Mouse (Mus musculus): ENCODE results near the gene Tgif2.
"Not testable (repeated sequence)": the region's sequence is repeated elsewhere in the genome, so short reads cannot be mapped to it uniquely, and the experiment has no call there.

Tgif2 gene

DNA sequence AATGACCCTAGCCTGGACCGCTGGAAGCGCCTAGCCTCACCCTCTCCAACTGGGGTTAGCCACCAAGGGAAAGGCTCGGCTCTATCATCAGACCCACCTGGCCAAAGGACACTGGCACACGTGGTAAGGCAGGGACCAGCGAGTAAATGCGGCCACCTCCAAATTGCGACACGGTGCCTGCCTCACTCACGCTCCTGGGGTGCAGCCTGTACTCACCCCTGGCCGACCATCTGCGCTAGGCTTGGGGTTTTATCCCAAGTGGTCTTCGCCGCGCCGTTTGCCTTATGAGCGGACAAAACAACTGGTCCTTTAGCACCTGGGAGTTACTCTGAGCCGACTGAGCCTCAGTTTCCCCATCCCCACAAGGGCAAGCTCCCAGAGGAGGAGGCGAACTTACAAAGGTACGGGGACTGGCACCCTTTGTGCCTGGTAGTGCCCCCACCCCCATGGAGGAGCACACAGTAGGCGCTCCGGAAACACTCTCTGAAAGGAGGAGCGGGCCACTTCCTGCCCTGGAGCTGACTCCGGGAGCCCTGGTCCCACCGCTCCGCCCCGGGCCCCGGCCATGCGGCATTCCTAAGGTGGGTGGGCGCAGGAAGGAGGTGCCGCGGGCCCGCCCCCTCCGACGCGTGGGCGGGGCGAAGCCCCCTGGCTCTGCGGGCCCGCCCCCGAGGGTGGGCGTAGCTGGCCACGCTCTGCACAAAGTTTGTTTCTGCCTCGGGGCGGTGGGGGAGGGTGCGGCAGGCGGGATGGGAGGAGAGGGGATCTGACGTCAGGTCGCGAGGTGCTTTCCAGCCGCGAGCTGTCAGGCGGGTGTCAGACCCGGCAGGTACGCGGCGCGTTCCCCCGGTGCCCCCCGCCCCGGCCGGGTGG is at the start of gene Tgif2:
TSS of gene Tgif2 (plus strand) at position 689 of the 873 bp plus-strand sequence.
- in situ Hi-C loops (cut with MseI, MboI), result no loop called here

DNA sequence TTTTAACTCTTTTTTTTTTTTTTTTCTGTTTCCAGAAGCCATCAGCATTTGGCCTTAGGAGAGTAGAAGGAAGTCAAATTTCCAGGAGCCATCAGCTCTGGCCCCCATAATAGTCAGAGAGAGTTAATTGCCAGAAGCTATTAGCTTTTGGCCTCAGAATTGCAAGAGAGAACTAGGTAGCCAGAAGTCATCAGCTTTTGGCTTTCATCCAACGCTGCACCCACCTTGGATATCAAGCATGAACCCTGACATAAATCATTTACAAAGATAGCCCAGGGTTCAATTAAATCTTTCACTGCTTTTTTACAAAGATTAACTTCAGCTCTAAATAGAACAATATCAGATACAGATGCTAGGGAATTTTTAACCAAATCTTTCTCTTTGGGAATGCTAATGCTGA is 41.3 kb upstream of the Tgif2 start:
- in situ Hi-C loops (cut with MseI, MboI), result no loop called here

DNA sequence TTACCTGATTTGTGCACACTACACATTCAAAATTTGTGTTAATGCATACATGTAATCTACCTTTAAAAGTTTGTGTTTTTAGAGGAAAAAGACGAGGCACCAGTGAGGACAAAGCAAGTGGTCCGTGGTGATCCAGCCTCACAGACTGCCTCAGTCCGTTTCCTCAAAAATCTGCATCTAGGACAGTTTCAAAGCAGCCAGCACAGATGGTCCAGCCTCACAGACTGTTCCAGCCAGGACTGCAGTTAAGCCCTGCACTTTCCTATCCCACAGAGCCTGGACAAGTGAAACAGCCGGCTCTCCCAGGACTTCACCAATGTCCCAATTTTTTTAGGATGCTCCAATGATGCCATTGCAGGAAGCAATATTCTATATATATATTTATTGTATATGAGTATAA is 38.8 kb upstream of the Tgif2 start:
- in situ Hi-C loops (cut with MseI, MboI), result no loop called here

GRCm38 (mm10) chr2:156802116-156802515 is 37.7 kb upstream of the Tgif2 start:
- in situ Hi-C loops (cut with MseI, MboI), result not testable (repeated sequence)

DNA sequence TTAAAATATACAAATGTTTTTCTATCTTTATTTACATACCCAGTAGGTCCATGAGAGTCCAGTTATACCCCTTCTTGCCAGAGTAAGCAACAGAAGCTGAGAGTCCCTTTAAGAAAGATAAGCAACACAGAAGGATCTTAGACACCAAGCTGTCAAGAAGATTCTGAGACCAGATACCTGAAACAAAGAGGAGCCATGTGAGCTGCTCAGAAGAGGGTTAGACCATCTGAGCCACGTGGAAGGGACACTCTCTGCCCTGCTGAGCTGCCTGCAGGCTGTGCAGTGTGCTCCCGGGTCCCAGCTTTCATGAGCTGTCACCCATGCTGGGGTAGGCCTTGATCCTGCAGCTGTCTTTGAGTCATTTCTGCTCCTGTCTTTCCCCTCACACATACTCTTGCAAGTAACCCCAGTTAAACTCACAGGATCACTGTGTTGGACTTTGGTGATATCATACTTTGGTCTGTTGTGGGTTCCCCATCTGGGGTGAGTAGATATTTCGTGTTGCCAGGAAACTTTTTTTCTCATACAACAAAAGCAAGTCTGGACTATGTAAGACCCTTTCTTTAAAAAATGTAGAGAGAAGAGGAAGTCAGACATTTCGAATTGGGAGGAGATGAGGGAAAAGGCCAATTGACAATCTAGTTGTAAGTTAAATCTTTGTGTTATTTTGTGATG is 36.0 kb upstream of the Tgif2 start:
- in situ Hi-C loops (cut with MseI, MboI), result no loop called here

GRCm38 (mm10) chr2:156804589-156804988 is 35.2 kb upstream of the Tgif2 start:
- in situ Hi-C loops (cut with MseI, MboI), result no loop called here

DNA sequence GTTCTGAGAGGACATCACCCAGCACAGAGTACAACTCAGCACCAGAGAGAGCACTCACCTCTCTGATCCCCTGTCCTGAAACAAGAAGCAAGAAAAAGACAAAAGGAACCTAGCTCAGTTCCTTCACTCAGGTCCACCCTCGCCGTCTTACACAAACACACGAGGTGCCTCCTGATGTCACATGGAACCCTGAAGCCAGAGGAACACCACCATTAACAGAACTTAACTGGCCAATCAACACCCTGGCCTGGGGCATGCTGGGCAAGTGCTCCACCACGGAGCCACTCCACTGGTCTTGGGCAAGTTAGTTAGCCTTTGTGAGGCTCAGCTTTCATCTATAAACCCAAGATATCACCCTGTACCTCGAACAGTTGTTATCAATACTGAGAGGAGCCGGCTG is 32.9 kb upstream of the Tgif2 start:
- in situ Hi-C loops (cut with MseI, MboI), result no loop called here

DNA sequence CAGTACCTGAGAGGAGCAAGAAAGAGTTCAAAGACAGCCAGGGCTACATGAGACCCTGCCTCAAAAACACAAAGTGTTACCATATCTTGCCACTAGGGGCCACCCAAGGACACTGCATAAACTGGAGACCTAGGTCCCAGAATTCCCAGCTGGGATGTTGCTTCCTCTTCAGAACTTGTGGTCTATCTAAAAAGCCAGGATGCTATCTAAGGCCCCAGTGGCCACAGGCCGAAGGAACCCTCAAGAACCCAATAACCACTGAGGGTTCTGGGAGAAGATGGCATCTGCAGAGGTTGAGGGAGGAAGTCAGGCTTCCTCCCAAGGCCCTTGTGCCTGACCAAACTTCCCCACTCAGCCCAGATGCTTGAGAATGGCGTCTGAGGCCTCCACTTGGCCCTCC is 30.2 kb upstream of the Tgif2 start:
- in situ Hi-C loops (cut with MseI, MboI), result no loop called here

DNA sequence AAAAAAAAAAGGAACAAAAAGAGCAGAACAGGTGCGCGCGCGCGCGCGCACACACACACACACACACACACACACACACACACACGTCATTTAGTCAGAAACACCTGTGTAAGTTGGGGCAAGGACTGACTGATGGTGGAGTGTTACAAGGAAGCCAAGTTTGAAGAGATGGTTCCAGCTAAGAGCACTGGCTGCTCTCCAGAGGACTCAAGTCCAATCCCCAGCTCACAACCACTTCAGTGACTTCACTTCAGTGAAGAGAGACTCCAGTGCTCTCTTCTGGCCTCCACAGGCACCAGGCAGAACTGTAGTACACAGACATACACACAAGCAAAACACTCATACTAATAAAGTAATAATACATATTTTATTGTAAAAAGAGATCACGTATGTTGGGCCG is 29.1 kb upstream of the Tgif2 start:
- in situ Hi-C loops (cut with MseI, MboI), result no loop called here

DNA sequence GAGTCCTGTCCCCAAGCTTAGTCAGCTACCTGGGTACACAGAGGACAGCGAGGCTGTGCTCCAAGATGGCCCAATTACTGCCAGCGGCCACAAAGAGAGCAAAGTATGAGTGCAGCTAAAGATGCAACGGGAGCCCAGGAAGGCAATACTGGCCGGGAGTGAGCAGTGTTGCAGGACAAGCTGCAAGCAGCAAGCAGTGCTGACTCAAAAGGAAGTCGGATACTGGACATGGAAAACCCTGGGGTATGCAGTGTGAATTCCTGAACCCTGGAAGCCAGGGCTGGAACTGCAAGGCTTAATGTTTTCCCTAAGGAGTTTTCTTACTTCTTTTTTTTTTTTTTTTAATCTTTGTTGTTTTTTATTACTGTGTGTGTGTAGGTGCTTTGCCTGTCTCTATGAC is 28.3 kb upstream of the Tgif2 start:
- in situ Hi-C loops (cut with MseI, MboI), result no loop called here

- in situ Hi-C loops (cut with MseI, MboI), result no loop called here
These were observed 25.4 kb upstream of the Tgif2 start for GRCm38 (mm10) chr2:156814344-156814801.

DNA sequence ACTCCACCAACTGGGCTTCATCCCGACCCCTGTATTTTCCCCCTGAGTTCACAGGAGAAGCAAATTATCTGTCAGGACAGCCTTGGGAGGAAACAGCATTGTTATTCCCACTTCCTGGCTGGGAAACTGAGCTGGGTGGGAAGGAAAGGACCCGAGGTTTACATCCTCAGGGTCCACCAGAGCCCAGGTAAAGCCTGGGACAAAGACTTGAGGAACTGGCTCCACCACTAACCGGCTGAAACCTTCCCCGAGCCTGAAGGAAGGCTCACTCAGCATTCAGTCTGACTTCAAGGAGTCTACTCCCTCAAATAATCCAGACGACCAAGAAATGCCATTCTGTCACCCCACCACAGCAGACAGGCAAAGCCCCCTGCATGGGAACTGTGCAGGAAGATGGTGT is 24.9 kb upstream of the Tgif2 start:
- in situ Hi-C loops (cut with MseI, MboI), result no loop called here

GRCm38 (mm10) chr2:156815412-156815811 is 24.4 kb upstream of the Tgif2 start:
- in situ Hi-C loops (cut with MseI, MboI), result no loop called here

DNA sequence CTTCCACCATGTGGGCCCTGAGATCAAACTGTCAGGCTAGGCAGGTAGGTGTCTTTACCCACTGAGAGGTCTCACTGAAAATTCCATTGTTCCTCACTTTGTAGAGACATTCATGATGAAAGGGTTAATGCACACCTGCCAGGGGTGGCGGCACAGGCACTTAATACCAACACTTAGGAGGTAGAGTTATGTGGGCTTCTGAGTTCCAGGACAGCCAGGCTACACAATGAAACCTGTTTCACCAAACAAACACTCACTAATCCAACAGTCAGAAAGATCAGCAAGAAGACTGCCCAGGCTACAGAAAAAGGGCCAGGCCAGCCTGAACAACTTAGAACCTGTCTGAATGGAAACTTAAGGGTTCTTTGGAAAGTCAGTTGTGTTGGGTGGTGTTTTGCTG is 23.7 kb upstream of the Tgif2 start:
- in situ Hi-C loops (cut with MseI, MboI), result no loop called here

- in situ Hi-C loops (cut with MseI, MboI), result not testable (repeated sequence)
These were observed 14.7 kb upstream of the Tgif2 start for GRCm38 (mm10) chr2:156825128-156825527.

GRCm38 (mm10) chr2:156834336-156834735 is 5.5 kb upstream of the Tgif2 start:
- in situ Hi-C loops (cut with MseI, MboI), result no loop called here

DNA sequence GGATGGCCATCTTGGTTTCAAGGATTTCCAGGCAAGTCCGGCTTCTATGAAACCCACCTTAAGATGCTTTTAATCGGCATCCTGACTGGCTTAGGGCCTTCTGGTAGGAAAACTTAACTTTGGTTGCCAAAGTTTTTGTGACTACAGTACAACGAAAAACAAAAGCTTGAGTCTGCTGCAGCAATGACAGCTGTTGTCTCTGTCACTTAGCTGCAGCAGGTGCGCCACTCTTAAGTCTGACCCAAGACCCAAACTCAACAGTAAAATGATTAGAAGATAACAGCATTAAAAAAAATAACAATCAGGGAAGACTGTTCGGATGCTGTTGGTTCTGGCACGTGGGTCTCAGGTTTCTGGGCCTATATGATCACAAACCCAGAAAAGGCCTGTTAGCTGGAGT is 968 bp upstream of the Tgif2 start:
- in situ Hi-C loops (cut with MseI, MboI), result no loop called here

- in situ Hi-C loops (cut with MseI, MboI), result no loop called here
These were observed 657 bp downstream of the Tgif2 start for GRCm38 (mm10) chr2:156840301-156841027.

GRCm38 (mm10) chr2:156841028-156841840 is 1.4 kb downstream of the Tgif2 start:
- in situ Hi-C loops (cut with MseI, MboI), result no loop called here

DNA sequence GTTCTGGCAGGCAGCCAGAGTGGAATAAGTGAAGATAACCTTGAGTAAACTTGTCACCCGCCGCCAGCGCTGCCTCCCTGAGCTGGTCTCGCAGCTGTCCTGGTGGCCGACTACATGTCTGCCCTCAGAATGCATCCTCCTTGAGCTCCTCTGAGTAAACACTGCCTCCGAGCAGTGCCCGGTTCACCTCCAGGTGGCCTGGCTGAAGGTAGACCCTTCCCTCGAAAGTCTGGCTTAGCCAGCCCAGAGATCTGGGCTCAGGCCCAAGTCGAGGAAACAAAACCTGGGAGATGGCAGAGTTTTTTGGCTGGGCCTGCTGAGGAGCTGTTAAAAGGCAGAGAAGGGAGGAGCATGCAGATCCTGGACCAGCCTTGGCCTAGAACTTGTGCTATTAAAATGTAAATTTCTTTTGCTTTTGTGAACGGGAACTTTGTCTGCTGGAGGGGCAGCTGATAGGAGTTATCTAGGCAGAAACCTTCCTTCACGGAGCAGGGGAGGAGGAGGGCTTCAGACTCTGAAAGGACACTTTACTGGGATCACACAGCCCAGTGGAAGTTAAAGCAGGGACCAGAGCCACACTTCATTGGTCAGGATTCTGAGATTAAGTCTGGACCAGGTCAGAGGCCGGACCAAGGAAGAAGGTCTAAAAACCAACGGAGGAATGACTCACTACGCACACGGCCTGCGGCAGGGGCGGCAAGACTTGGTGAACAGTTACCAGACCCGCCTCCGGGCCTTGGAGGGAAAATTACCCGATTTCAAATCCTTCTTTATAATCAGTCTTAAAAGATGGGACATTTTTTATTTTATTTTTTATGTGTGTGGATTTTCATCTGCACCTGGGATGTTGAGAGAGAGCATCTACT is 2.3 kb downstream of the Tgif2 start:
- in situ Hi-C loops (cut with MseI, MboI), result no loop called here

DNA sequence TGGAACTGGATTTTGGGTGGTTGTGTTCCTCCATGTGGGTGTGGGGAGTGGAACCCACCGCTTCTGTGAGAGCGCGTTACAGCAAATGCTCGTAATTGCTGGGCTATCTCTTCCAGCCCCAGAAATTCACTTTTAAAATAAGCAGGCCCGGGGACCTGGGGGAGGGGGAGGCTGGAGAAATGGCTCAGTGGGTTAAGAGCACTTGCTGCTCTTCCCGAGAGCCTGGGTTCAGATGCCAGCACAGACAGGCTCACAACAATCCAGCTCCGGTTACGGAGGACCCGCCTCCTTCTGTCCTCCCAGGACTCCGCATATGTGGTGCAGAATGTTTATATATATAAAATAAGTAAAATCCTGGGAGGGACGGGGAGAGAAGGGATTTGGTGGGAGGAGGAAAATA is 2.9 kb downstream of the Tgif2 start:
- in situ Hi-C loops (cut with MseI, MboI), result no loop called here
